Mouse (Mus musculus): ENCODE measurements at regions not wholly inside any gene's neighbourhood (a gene's known extent, or its start where the extent isn't known, plus 50 kb on each side); places are given as distances from the start of the nearest gene placed in this dataset.

DNA sequence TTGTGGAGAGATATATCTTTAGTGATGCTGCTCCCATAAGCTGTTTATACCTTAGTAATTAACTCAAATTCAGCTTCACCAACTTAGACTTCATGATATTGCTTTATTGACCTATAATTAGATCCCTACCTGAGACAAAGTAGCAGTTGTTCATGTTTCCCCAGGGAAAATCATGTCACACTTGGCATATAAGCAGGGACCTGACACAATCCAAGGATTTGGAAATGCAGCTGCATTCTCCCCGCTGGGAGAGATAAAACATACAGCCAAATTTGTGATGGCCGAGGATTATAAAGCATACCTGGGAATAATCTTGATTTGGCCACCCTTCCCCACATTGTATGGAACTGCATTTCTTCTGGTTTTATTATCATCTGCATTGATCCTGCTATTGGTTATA is 55.6 kb upstream of the Tmc1 start:
- no peak for DNase-seq

DNA sequence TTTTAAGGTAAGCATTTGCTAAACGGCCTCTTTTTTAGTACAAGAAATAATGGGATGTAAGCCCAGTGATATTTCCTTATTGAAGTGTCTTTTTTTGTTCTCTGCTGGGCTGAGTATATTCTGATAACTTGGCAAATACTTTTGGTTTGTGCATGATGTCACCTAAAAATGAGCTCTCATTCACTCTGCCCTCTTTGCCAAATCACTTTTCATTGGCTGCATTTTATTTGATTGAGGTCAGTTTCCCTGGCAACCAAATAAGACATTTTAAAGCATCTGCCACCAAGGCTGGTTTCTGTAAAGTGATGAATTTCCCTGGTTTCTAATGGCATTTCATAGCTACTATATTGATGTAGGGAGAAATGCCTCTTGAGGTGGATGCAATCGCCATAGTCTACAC is 50.4 kb upstream of the Tmc1 start:
- no peak for DNase-seq
